Mouse (Mus musculus) lung, adult 2 months (tissue): ENCODE data around the gene Nt5e. TPM values are rescaled to one million over a fixed set of nuclear protein-coding genes. Genes with fewer than 3 reads are reported as not detected.
"Not testable (repeated sequence)": the region's sequence is repeated elsewhere in the genome, so short reads cannot be mapped to it uniquely, and the experiment has no call there.

Experiments
- DNase-seq: peaks from one replicate; pipeline ENCODE4 v3.0.0; 2022
- H3K4me1 ChIP-seq: fragments of 200-500 bp; 2 replicates; pipeline ENCODE4 v1.6.1; 2011; ENCODE audit warnings: low read length; ENCODE audit not compliant: control insufficient read depth, insufficient read depth
- H3K4me3 ChIP-seq: fragments of 200-500 bp; replicated peaks from 2 replicates; pipeline ENCODE3; 2011; ENCODE audit warnings: low read depth, mild to moderate bottlenecking, control low read depth, low read length; ENCODE audit errors: extremely low read depth
- CTCF ChIP-seq: fragments of 200-500 bp; IDR thresholded peaks from 2 replicates; pipeline ENCODE4 v1.5.1; 2011; ENCODE audit warnings: mild to moderate bottlenecking, low read length, control low read depth; ENCODE audit not compliant: insufficient read depth
- POLR2A ChIP-seq: fragments of 200-500 bp; IDR thresholded peaks from 2 replicates; pipeline ENCODE4 v1.6.1; 2011; ENCODE audit warnings: low read depth, mild to moderate bottlenecking, control low read depth, low read length, borderline replicate concordance; ENCODE audit errors: extremely low read depth
- WGBS: fragments of 180-500 bp; shearing (Covaris S2); methylation state at CpG from one replicate; pipeline ENCODE4 v1.1.7; 2018; 5-methylcytosine and 5-hydroxymethylcytosine counted together
- polyA plus RNA-seq: library from polyadenylated mRNA; depleted of rRNA; stranded (reverse); fragments of >200 nt; gene quantifications from 2 replicates; pipeline ENCODE4 v1.2.3, GENCODE M21; 2012; rRNA removed

Nt5e gene
- polyA plus RNA-seq: 25.6 and 26.4 TPM in 2 replicates

GRCm38 (mm10) chr9:88326930-88327901 is at the start of gene Nt5e:
Gene Nt5e (plus strand): TSS chr9:88327197.
- peak; percentile 70 for DNase-seq
- TF ChIP-seq CTCF (no peak), POLR2A (peak; percentile 58; the same call in 1 of the 2 replicates)
- no peaks in the 10 kb centered on the region; the same call in 1 of the 2 replicates for H3K4me1 ChIP-seq
- peak within 1 kb of the TSS; percentile 51 for H3K4me3 ChIP-seq
- 1% methylated on average over 65 of the region's 66 CpGs for WGBS

GRCm38 (mm10) chr9:88277588-88277987 is 49.4 kb upstream of the Nt5e start:
- Histone ChIP-seq H3K4me3 (no peak overlapping the region), H3K4me1 (no peaks in the 10 kb centered on the region; the same call in 1 of the 2 replicates)
- no peak for TF ChIP-seq POLR2A
- no peak for TF ChIP-seq CTCF
- 62% methylated on average over 4 of the region's 4 CpGs for WGBS
- DNase-seq: no peak

GRCm38 (mm10) chr9:88279728-88280127 is 47.3 kb upstream of the Nt5e start:
- DNase-seq: no peak
- TF ChIP-seq CTCF (no peak), POLR2A (no peak)
- Histone ChIP-seq H3K4me3 (no peak overlapping the region), H3K4me1 (no peaks in the 10 kb centered on the region)
- 67% methylated on average over 2 of the region's 2 CpGs for WGBS

- H3K4me3 ChIP-seq: no peak overlapping the region
- TF ChIP-seq POLR2A (no peak), CTCF (no peak)
- no peak for DNase-seq
- WGBS: 70% methylated on average over 7 of the region's 7 CpGs
- H3K4me1 ChIP-seq: no peaks in the 10 kb centered on the region
Observed at GRCm38 (mm10) chr9:88289568-88290168, 37.3 kb upstream of the Nt5e start.

- Histone ChIP-seq H3K4me1 (no peaks in the 10 kb centered on the region), H3K4me3 (no peak overlapping the region)
- no peak for DNase-seq
- 50% methylated on average over 2 of the region's 2 CpGs for WGBS
- no peak for TF ChIP-seq CTCF
Observed at GRCm38 (mm10) chr9:88292836-88293370, 34.1 kb upstream of the Nt5e start.

GRCm38 (mm10) chr9:88295798-88296197 is 31.2 kb upstream of the Nt5e start:
- no peak for DNase-seq
- no peak overlapping the region for H3K4me3 ChIP-seq
- H3K4me1 ChIP-seq: no peaks in the 10 kb centered on the region
- 65% methylated on average over 4 of the region's 4 CpGs for WGBS
- TF ChIP-seq POLR2A (no peak), CTCF (no peak)

- Histone ChIP-seq H3K4me3 (no peak overlapping the region), H3K4me1 (no peaks in the 10 kb centered on the region)
- WGBS: 48% methylated on average over 5 of the region's 5 CpGs
- no peak for DNase-seq
- no peak for TF ChIP-seq CTCF
- TF ChIP-seq POLR2A: no peak
Observed at GRCm38 (mm10) chr9:88296321-88296720, 30.7 kb upstream of the Nt5e start.

- DNase-seq, H3K4me3 ChIP-seq, H3K4me1 ChIP-seq: not testable (repeated sequence)
- WGBS: 86% methylated on average over 3 of the region's 3 CpGs
Observed at GRCm38 (mm10) chr9:88297244-88297643, 29.8 kb upstream of the Nt5e start.

GRCm38 (mm10) chr9:88297871-88298658 is 28.9 kb upstream of the Nt5e start:
- Histone ChIP-seq H3K4me1 (no peaks in the 10 kb centered on the region), H3K4me3 (no peak overlapping the region)
- no peak for DNase-seq
- TF ChIP-seq POLR2A: no peak
- TF ChIP-seq CTCF: no peak
- 72% methylated on average over 8 of the region's 8 CpGs for WGBS
